Mouse (Mus musculus) lung, embryonic 14.5 days (tissue): ENCODE data around the gene Lyzl6. TPM values are rescaled to one million over a fixed set of nuclear protein-coding genes. Genes with fewer than 3 reads are reported as not detected.
"Not testable (repeated sequence)": the region's sequence is repeated elsewhere in the genome, so short reads cannot be mapped to it uniquely, and the experiment has no call there.

Experiments
- ATAC-seq: fragments of 200-750 bp; cut with Nextera tagmentation; 2 replicates; pipeline ENCODE4 v1.8.0; 2017; ENCODE audit warnings: mild to moderate bottlenecking, moderate TSS enrichment, moderate library complexity; ENCODE audit not compliant: insufficient read depth
- DNase-seq: peaks from one replicate; pipeline ENCODE4 v3.0.0-alpha.2; 2015
- H3K27ac ChIP-seq: fragments of 300-500 bp; sonication (generic); 2 replicates; pipeline ENCODE4 v1.5.1; 2014; ENCODE audit warnings: low read depth, mild to moderate bottlenecking, moderate library complexity
- H3K27me3 ChIP-seq: fragments of 300-500 bp; sonication (generic); 2 replicates; pipeline ENCODE4 v1.6.1; 2014; ENCODE audit warnings: low read length, control low read depth; ENCODE audit not compliant: insufficient read depth
- H3K36me3 ChIP-seq: fragments of 300-500 bp; sonication (generic); 2 replicates; pipeline ENCODE4 v1.6.1; 2014; ENCODE audit warnings: control low read depth; ENCODE audit not compliant: insufficient read depth
- H3K4me1 ChIP-seq: fragments of 300-500 bp; sonication (generic); 2 replicates; pipeline ENCODE4 v1.6.1; 2014; ENCODE audit warnings: antibody characterized with exemption, control low read depth; ENCODE audit not compliant: insufficient read depth
- H3K4me2 ChIP-seq: fragments of 300-500 bp; sonication (generic); 2 replicates; pipeline ENCODE4 v1.6.1; 2014; ENCODE audit warnings: mild to moderate bottlenecking
- H3K4me3 ChIP-seq: fragments of 300-500 bp; sonication (generic); 2 replicates; pipeline ENCODE4 v1.5.1; 2014; ENCODE audit warnings: low read depth, low read length
- H3K9ac ChIP-seq: fragments of 300-500 bp; sonication (generic); 2 replicates; pipeline ENCODE4 v1.6.1; 2014
- H3K9me3 ChIP-seq: fragments of 300-500 bp; sonication (generic); 2 replicates; pipeline ENCODE4 v1.6.1; 2016; ENCODE audit warnings: low read depth, low read length, control low read depth
- CTCF ChIP-seq: IDR thresholded peaks from 2 replicates; pipeline ENCODE4 v1.5.1; 2016; ENCODE audit warnings: antibody characterized with exemption, low read depth
- WGBS: fragments of 180-500 bp; shearing (Covaris S2); extraction: QIAGEN DNeasy Blood & Tissue Kit; methylation state at CpG from one replicate; pipeline ENCODE4 v1.1.7; 2014; 5-methylcytosine and 5-hydroxymethylcytosine counted together
- polyA plus RNA-seq: library from polyadenylated mRNA; unstranded; fragments of >200 nt; fragmentation: Nextera tagmentation; extraction: Ambion mirVana; gene quantifications from 2 replicates; pipeline ENCODE4 v1.2.1, GENCODE M21; 2014

Lyzl6 gene
- polyA plus RNA-seq, result not detected in 2 replicates

DNA sequence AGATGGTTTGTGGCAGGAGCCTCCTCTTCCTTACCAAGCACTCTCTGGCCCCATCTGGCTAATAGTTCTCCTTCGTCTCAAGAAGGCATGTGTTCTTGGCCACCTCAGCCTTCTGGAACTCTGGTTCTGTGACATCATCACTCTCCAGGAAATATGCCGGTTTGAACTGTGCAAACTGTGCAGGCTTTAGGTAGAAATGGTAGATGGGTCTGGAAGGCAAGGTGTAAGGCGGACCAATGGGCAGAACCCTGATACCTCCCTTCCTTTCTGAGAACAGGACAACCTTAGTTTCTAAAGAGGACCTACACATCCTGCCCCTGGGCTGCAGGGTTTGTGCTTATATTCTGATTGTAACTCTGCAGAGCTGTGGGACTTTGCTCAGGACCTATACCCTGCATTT is at the start of gene Lyzl6:
TSS of gene Lyzl6 (minus strand) at position 101 of the 400 bp plus-strand sequence.
- Histone ChIP-seq H3K36me3 (no peaks in the 10 kb centered on the region), H3K27me3 (peaks cover 9% of the 10 kb centered on the region), H3K9me3 (no peaks in the 10 kb centered on the region), H3K9ac (no peak within 1 kb of the TSS), H3K4me2 (no peak within 1 kb of the TSS), H3K27ac (no peak within 1 kb of the TSS), H3K4me1 (no peaks in the 10 kb centered on the region), H3K4me3 (no peak within 1 kb of the TSS)
- DNase-seq (no peak), ATAC-seq (no peak)
- TF ChIP-seq CTCF, result no peak
- 61% methylated on average over 3 of the region's 3 CpGs for WGBS

DNA sequence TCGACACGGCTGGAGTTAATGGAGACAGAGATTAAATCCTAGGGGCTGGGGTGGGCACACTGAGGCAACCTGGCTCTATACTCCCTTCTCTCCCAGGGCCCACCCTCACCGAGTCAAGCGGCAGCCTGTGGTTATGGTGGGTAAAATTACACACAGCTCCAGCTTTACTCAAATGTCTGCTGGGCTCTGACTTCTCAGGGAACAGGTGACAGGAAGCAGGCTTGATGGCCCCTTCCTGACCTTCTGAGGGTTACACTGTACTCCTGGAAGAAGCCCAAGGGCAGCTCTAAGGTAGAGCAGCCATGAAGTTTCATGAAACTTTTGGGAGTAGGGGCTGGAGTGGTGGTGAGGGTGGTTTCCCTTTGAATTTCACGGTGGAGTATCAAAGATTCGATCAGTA is 48.0 kb upstream of the Lyzl6 start:
- Histone ChIP-seq H3K27ac (no peak overlapping the region), H3K27me3 (no peaks in the 10 kb centered on the region), H3K9me3 (no peaks in the 10 kb centered on the region), H3K4me1 (no peaks in the 10 kb centered on the region), H3K9ac (no peak overlapping the region), H3K4me2 (no peak overlapping the region), H3K4me3 (no peak overlapping the region), H3K36me3 (peaks cover 71% of the 10 kb centered on the region)
- DNase-seq (no peak), ATAC-seq (no peak)
- no peak for TF ChIP-seq CTCF
- WGBS, result 83% methylated on average over 6 of the region's 6 CpGs

DNA sequence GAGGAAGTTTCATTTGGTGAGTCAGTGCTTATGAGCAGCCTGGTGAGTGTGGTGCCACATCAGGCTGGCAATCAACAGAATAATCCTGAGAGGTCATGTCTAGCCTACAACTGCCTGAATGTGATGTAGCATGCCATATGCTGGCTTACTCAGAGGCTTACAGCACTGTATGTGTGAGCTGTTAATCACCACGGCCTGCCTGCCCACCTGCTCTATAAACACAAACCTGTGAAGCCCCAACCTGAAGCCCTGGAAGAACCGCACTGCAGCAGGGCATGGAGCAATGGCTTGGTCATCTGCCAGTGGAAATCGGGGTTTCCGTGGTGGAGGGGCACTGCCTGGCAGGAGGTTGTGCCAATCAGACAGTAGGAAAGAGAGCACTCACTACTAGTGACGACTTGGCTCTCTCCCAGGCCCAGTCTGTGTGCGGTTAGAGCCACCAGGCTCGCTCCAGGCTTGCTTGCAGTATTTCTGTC is 46.6 kb upstream of the Lyzl6 start:
- WGBS, result 91% methylated on average over 7 of the region's 7 CpGs
- ATAC-seq (no peak), DNase-seq (no peak)
- no peaks in the 10 kb centered on the region for H3K9me3 ChIP-seq
- H3K4me2 ChIP-seq, result no peak overlapping the region
- no peak overlapping the region for H3K9ac ChIP-seq
- no peaks in the 10 kb centered on the region for H3K27me3 ChIP-seq
- H3K36me3 ChIP-seq, result peaks cover 84% of the 10 kb centered on the region
- no peaks in the 10 kb centered on the region for H3K4me1 ChIP-seq
- TF ChIP-seq CTCF, result no peak
- H3K4me3 ChIP-seq, result no peak overlapping the region
- H3K27ac ChIP-seq, result no peak overlapping the region

GRCm38 (mm10) chr11:103683667-103684334 is 45.1 kb upstream of the Lyzl6 start:
- ATAC-seq, result no peak
- H3K4me2 ChIP-seq, result no peak overlapping the region
- no peak overlapping the region for H3K4me3 ChIP-seq
- no peak for DNase-seq
- peaks cover 92% of the 10 kb centered on the region for H3K36me3 ChIP-seq
- WGBS, result 74% methylated on average over 11 of the region's 11 CpGs
- no peak overlapping the region for H3K9ac ChIP-seq
- no peaks in the 10 kb centered on the region for H3K9me3 ChIP-seq
- H3K27ac ChIP-seq, result no peak overlapping the region
- TF ChIP-seq CTCF, result no peak
- H3K27me3 ChIP-seq, result no peaks in the 10 kb centered on the region
- H3K4me1 ChIP-seq, result no peaks in the 10 kb centered on the region

- H3K4me1 ChIP-seq, H3K9ac ChIP-seq, H3K27me3 ChIP-seq, H3K9me3 ChIP-seq, H3K4me2 ChIP-seq, H3K27ac ChIP-seq, H3K4me3 ChIP-seq, ATAC-seq: not testable (repeated sequence)
- peaks cover 54% of the 10 kb centered on the region for H3K36me3 ChIP-seq
- WGBS, result 40% methylated on average over 2 of the region's 2 CpGs
- DNase-seq, result peak; percentile 67
- peak; percentile 66 for TF ChIP-seq CTCF
These were observed 38.4 kb upstream of the Lyzl6 start for GRCm38 (mm10) chr11:103677042-103677441.

DNA sequence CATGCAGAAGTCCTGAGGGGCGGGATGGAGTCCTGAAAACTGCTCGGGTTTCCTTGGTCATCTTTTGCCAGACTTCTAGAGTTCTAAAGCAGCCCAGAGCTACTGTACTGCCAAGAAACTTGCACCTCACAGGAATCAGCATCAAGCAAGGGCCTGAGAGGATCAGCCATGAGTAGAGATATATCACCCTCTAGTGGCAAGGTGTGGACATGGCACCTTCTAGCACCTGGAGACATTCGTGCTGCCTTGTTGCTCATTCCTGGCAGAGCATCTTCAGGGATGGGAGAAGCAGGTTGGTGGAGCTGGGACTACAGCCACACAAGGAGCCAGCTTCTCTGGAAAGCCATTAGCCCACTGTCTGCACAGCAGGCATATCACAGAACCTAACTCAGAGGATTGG is 36.9 kb upstream of the Lyzl6 start:
- H3K4me3 ChIP-seq, result no peak overlapping the region
- no peak overlapping the region for H3K4me2 ChIP-seq
- peaks cover 41% of the 10 kb centered on the region for H3K36me3 ChIP-seq
- no peaks in the 10 kb centered on the region for H3K4me1 ChIP-seq
- H3K27ac ChIP-seq, result no peak overlapping the region
- no peak overlapping the region for H3K9ac ChIP-seq
- no peak for ATAC-seq
- no peaks in the 10 kb centered on the region for H3K27me3 ChIP-seq
- peak; percentile 80 for DNase-seq
- TF ChIP-seq CTCF, result peak; percentile 90
- 30% methylated on average over 3 of the region's 3 CpGs for WGBS
- no peaks in the 10 kb centered on the region for H3K9me3 ChIP-seq

- DNase-seq (no peak), ATAC-seq (no peak)
- Histone ChIP-seq H3K27me3 (no peaks in the 10 kb centered on the region), H3K9ac (no peak overlapping the region), H3K4me3 (no peak overlapping the region), H3K9me3 (no peaks in the 10 kb centered on the region), H3K4me2 (no peak overlapping the region), H3K36me3 (no peaks in the 10 kb centered on the region), H3K27ac (no peak overlapping the region), H3K4me1 (no peaks in the 10 kb centered on the region)
- no peak for TF ChIP-seq CTCF
- WGBS, result 72% methylated on average over 13 of the region's 13 CpGs
These were observed 28.3 kb upstream of the Lyzl6 start for GRCm38 (mm10) chr11:103666907-103667426.
